Mouse (Mus musculus) gonadal fat pad, adult 2 months (tissue): Measurements from ENCODE around the gene Tcf7l2. TPM values are rescaled to one million over a fixed set of nuclear protein-coding genes. Genes with fewer than 3 reads are reported as not detected.

Experiments
- DNase-seq: peaks from one replicate; pipeline ENCODE4 v3.0.0-alpha.2; 2012; ENCODE audit warnings: low read depth
- polyA plus RNA-seq: library from polyadenylated mRNA; depleted of rRNA; stranded (reverse); fragments of >200 nt; gene quantifications from 2 replicates; pipeline ENCODE4 v1.2.3, GENCODE M21; 2012

Gene Tcf7l2
- polyA plus RNA-seq, 1 experiment: 10.4 TPM

DNA sequence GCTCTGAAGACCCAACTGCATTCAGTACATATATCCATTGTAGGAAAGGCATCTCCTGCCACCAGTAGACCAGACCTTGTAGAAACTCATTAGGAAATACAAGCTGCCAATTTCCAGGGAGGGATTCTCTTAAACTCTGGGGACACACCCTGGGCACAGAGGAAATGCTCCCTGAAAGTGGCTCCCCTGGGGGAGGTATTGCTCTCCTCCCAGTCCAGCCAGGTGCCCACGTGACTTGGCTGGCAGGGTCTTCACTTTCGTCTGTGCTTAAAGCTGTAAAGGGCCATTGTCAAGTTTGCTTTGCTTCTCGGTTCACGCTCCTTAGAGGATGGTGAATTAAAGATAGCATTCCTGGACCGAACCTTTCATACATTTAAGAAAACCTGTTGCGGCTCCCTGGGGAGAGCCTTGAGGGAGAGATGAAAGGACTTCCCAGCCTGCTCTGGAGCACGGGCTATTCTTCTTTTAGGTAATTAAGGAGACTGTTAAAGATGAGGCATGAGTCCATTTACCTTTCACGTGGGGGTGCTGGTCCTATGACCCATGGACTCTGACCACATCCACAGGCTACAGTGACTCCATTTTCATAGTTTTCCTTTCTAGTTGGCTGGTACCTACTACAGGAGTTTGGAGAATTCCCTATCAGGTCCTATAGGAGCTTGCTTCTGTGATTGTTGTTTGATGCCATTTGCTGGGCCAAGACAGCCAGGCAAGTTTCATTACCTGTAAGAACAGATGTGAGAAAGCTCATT is 52.8 kb downstream of the Tcf7l2 start:
- no peak for DNase-seq

DNA sequence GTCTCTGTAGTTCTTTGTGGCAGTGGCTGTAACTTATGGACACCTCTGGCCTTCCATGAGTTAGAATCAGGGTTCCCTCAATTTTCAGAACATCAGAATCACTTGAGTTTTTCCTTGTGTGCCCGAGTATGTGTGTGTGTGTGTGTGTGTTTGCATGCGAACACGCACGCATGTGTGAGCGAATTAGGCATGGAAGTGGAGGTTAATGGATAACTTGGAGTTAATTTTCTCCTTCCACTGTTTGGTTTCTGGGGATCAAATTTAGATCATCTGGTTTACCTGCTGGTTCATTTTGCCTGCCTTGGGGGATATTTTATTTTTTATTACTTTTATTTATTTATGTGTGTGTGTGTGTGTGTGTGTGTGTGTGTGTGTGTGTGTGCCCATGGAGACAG is 53.3 kb downstream of the Tcf7l2 start:
- no peak for DNase-seq

DNA sequence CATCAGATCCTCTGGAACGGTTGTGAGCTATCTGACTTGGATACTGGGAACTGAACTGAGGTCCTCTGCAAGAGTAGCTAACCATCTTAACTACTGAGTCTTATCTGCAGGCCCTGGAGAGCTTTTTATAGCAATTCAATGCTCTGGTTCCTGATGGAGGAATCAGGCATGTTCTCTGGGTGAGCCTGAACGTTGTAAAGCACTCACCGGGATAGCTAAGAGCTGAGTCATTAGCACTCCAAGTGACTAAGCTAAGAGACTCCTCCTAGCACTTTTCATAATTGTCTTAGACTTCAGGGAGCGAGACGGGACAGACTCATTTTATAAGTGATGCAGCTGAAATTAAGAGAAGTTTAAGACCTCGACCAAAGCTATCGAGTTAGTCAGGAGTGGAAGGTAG is 53.7 kb downstream of the Tcf7l2 start:
- no peak for DNase-seq

DNA sequence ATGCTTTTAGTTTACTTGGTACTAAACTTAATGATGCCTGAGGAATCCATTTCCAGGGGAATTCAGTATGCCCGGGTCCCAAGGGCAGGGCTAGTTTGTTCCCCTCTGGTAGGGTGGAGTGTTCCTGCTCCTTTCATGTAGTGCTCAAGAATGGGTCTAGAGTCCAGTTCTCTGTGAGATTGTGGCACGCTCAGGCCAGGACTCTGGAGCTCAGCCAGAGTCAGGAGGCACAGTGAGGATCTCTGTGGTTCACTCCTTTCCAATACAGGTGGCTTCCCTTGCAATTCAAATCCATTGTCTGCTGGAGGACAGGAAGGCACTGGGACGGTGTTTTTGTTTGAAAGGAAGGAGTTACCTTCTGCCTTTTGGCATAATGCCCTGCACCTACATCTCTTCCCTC is 56.2 kb downstream of the Tcf7l2 start:
- no peak for DNase-seq

DNA sequence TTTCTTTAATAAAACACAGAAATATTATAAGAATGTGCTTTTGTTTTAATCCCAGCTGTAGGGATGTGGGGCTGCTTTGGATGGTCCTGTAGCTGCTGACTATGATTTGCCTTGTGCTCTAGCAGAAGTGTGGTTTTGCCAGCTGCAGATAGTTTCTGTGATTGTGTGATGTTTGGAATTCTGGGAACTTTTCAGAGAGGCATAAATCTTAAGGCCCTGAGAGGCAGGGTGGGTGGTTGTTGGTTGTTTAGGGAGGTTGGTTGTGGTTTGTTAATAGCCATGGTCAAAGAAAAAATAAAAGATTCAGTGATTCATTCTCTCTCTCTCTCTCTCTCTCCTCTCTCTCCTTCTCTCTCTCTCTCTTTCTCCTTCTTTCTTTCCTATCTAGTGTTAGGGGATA is 57.8 kb downstream of the Tcf7l2 start:
- DNase-seq: no peak

DNA sequence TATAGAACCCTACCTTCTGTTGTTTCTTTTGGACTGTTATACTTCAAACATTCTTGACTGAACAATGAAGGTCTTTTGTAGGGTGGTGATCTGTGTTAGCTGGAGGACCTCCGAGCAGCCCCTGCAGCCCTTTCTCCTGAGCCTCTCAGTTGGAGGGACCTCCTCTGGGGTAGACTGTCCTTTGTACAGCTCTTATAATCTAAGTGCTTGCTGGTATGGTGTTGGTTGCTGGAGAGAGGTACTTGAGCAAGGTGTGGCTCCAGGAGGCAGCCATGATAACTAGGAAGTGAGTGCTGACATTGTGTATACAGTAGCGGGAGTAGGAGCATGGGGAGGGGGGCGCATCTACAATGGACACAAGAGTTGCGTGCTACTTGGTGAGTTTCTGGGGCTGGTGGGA is 58.4 kb downstream of the Tcf7l2 start:
- no peak for DNase-seq

DNA sequence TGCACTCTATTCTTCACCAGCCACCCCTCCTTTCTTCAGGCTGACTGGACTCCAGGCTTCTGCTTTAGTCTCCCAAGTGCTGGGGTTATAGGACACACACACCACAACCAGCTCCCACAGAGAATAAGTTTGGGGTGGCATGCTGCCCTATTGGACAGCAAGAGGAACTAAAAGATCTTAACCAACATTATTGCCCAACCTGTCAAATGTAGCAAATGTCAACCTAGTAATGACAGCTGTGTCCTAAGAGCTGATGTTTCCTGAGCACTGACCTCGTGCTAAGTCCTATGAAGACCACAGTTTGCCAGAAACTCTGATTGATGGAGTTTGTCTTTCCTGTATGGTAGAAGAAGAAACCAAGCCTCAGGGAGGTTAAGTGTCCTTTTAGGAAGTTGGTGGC is 61.5 kb downstream of the Tcf7l2 start:
- DNase-seq: no peak

DNA sequence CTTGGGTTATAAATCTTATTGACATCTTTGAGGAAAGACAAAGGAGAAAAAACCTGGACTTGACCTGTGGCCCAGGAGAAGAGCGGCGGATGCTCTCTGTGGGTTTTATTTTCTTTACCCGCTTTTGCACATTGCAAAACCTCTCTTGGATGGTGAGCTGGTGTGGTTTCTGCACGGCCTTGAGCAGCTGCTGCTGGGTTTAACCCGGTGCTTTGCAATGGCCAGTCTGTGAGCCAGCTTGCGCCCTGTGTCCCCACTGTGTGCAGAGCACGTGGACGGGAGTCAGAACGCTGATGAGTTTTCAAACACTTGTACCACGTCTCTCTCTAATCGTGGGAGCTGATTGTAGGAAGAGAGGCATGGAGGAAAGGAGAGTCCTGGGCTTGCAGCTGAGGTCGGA is 62.2 kb downstream of the Tcf7l2 start:
- DNase-seq: no peak

DNA sequence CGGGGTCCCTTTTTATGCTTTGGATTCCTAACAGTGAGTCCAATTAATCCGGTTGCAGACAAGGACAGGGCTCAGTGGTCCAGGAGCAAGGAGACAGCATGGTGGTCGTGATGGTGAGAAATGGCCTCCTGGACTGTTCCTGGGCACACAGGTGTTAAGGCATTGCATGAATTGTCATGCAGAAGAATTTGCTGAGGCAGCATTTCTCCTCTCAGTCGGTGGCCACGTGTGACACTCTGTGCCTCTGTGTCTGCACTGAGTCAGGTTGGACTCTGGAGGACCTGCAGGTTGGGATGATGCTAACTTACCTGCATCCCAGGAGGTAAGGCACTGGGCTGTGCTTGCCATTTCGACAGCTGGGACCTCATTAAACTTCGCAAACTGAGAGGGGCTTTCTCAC is 63.2 kb downstream of the Tcf7l2 start:
- DNase-seq: no peak

DNA sequence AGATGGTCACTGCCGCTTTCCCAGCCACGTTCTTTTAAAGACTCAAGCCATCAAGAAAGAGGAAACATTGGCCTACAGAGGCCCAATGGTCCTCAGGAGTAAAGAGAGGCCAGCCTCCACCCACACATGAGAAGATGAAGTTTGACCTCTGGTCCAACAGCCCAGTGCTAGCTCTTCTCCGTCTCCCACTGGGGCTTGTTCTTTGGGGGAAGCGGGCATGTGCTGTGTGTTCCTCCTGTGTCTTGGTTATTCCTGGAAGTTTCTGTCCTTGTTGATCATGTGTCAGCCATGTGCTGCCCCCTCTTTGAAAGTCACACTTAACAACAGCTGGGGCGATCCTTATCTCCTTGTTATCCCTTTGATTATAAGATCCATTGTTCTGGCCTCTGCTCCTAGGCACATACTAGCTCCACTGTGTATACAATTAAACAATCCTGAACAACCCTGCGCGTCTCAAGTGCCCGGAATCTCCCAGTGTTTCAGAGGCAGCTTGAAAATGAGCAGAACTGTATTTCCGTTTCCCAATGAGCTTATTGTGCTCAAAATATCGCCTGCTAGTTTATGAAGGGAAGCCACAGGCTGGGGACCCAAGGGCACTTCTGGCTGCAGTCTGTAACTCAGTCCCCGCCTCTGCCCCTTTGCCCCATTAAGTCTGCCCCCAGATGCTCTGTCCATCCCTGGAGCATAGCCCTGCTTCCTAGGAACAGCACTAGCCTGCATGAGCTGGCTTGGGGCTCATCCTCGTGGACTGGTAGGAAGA is 65.0 kb downstream of the Tcf7l2 start:
- no peak for DNase-seq

DNA sequence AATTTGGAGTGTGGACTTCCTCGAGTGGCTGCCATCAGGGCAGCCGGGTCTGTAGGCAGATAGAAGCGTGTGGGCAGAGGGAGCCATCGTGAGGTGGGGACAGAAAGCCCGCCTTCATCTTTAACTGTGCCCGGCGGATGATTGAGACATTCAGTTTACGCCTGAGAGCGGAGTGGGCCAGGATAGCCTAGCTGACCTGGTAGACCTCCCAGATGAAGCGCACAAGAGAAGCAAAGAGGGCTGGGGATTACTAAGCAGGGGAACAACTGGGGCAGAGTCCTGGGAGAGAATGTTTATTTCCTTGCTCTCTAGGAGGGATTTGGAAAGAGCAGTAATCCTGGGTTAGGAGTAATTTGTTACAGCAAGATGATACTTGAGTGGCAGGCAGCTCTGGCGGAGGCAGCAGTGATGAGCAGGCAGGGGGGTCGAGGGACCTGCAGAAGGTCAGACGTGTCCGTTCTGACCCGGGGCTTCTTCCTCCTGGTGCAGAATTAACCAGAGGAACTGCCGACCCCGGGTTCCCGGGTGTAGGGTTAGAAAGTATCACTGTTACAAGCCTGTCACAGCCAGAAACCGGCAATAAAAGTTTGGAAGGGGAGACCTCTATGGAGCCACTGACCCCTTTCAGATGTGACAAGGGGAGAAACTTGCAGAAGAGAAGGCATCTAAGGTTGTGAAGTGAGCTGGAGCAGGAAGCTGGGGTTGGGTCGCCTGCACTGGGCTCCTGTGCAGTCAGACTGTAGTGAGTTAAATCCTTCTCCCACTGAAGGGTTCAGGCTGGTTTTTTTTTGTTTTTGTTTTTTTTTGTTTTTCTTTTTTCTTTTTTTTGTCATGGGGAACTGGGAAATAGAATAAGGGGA is 65.8 kb downstream of the Tcf7l2 start:
- DNase-seq: no peak

DNA sequence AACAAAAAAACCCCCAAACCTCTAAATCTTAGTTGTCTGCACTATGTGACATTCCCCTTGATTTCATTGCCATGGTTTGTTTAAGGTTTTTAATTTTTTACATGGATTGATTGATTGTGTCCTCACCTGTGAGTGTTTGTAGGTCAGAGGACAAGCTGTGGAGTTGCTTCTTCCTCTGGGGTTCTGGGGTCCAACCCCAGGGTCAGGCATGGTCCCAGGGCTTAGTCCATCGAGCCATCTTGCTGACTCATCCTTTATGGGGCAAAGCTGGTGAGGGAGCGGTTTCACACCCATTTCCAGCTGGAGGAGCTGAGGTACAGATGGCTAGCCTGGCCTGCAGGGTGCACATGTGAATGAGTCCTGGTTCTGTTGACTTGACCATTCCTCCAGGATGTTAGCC is 66.7 kb downstream of the Tcf7l2 start:
- DNase-seq: no peak

DNA sequence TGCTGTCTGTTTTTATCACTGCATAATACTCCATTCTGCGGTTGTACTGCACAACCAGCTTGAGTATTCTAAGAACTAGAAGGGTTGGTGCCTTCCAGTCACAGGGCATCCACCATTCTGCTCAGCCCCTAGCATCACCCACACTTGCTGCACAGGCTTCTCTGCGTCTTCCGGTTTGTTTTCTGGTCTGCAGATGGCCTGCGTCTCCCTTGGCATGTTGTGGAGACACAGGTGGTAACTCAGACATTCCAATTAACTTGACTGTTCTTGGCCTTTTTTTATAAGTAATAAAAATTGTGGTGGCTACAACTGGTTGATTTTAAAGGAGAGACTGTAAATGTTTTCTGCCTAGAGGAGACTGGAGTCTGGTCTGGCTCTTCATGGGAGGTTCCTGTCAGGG is 67.9 kb downstream of the Tcf7l2 start:
- no peak for DNase-seq

DNA sequence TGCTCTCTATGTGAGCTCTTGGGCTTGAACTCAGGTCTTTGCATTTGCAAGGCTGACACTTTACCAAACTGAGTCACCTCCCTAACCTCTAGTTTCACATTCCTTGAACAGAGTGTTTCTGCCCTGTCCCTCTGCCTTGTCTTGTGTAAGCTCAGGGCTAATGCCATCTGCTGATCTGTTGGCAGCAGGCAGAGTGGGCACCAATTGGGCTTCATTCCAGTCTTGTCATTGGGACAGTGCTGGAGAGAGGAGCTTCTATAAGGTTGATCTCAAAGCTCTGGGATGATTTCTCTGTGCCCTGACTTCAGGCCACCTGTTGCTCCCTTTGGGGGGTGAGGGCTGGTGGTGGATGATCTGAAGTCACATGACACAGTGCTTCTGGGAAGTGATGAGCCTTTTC is 70.6 kb downstream of the Tcf7l2 start:
- no peak for DNase-seq

DNA sequence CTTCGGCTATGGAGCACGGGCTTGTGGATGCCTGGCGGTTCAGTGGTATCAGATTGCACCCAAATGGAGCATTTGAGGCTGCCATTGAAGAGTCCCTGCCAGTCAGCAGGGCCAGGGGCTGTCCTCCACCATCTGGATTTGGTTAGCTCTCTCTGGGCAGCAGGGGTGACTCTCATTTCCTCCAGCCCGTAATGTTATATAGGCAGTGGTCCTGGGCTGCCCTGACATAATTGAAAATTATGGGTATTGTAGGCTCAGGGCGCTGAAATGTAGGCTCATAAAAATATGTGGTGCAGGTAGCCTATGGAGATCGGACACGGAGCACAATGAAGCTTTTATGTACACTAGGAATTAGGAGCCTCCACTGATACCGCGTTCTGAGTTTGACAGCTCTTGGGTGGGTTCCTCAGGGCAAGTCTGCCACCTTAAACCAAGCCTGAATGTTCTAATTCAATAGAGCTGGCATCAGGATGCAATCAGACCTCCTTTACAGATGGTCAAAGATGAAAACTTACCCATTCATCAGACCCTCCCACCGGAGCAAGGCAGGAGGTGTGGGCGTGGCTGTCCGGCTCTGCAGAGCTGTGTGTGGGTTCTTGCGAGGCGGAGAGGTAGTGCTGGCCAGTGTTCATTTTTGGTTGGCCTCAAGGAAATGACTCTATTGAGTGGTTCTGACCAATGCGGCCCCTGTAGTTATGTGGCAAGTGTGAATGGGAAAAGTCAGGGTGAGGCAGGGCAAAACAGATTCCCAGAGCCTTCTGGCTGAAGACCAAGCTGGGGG is 73.6 kb downstream of the Tcf7l2 start:
- no peak for DNase-seq

DNA sequence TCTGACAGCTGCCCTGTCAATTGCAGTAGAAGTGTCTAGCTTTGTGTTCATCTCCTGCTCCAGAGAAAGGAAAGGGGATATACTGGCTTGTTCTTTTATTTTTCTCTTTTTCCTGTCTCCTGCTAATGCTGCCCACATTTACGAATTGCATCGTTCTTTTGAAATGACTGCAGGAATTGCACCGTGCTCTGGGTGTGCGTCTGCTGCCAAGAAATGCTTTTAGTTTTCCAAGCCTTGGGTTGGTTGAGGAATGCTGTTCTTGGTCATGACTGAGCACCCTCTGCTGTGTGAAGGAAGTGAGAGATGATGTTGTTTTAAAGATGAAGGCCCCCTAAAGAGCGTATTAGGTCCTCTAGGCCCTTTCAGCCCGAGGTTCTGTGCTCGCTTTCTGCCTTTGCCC is 75.4 kb downstream of the Tcf7l2 start:
- no peak for DNase-seq

DNA sequence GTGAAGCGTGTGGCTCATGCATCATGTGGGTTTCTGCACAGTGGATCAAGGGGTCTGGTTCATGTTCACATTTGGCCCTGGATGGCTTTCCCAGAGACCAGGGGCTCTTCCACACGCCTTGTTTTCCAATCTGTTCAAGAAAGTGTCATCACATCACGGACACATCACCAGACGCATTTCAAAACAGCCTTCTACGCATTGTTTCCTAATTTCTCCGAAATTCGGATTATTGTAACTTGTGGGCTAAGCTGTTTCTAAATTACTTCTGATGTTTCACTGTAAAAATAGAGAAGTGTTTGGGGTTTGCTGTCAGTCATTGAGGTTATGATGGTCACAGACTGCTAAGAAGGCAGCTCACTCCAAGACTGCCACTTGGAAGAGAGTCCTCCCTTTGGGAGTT is 78.6 kb downstream of the Tcf7l2 start:
- no peak for DNase-seq

DNA sequence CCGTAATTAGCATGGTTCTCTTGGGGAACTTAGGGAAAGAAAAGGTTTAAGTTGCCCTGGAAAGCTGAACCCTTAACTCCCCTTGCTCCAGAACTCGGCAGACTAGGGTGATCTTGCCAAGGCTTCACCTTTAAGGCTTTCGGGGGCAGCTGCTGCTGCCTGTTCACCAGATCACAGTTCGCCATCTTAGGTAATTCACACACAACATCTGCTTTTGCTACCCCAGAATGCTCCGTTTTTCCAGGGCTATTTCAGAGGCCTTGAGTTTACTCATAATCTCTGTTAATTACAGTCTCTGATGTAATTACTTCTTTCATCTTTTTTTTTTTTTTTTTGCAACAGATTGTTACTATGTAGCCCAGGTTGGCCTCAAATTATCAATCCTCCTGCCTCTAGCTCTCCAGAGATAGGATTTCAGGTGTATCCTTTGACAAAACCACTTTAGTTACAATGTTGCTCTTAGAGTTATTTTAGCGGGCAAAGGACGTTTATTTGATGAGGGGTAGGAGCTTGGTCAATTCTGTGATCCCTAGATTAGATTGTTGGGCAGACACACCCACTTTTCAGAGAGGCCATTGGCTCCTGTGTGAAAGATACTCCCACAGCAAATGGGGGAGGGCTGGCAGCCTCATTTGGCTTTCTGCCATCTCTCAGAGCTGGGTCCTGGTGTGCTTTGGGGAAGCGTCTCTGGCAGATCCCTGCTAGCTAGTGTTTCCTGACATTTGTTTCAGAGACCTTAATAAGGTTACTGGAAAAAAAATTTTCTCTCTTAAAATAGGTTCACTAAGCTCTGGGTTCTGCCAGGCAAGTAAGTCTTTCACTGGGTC is 83.6 kb downstream of the Tcf7l2 start:
- no peak for DNase-seq

DNA sequence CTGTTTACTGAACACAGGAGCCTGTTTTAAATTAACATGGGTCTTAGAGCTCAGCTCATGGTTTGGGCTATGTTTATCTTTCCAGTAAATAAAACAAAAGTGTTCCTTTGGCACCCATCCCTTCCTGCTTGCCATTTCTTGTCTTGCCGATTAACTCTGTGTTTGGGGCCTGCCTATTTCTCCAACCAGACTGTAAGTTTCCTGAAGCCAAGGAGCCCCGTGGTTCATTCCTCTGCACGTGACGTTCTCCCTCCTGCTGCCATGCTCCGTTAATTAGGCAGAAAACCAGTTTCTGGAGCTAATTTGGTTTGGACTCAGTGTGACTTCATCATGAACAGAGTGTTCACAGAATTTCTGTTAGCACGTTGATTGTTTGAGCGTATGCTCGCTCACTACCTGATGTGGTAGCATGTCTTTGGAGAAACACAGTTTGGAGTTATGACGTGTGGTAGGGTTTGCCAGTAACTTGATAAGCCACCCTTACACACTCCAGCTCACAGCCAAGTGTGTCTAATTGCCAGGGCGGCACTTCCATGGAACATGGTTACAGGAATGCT is 84.4 kb downstream of the Tcf7l2 start:
- DNase-seq: no peak

DNA sequence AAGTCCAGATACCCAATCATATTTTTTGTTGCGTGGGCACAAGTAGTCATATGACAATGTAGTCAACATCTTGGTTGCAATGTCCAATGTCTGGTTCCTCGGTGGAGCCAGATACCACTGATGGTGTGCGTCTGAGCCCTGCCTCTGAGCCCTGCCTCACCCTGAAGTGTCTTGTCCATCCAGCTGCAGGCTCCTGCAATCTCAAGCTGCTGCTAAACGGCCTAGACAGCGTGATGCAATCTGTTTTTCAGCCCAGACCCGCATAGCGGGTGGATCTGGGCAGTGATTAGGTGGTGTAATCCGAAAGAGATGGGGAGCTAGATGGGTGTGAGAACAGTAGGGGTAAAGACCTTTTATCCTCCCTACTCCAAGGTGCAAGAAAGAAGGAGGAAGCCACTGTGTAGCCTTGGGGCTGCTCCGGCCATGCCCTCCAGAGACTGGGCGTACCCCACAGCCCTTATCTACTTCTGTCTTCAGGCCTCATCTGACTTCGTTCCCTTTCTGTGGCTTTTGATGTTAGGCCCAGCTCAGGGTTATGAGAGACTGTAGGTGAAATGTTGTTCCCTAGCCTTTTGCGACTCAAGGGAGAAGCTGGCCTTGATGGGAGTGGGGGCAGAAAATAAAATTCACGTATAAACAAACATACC is 86.1 kb downstream of the Tcf7l2 start:
- no peak for DNase-seq
